Mouse (Mus musculus): ENCODE results near the gene Asb16.
"Not testable (repeated sequence)": the region's sequence is repeated elsewhere in the genome, so short reads cannot be mapped to it uniquely, and the experiment has no call there.

Gene Asb16

GRCm38 (mm10) chr11:102241874-102242273, 26.7 kb upstream of the Asb16 start:
- no peak for DNase-seq (ENCODE audit: inconsistent ontology term)

DNA sequence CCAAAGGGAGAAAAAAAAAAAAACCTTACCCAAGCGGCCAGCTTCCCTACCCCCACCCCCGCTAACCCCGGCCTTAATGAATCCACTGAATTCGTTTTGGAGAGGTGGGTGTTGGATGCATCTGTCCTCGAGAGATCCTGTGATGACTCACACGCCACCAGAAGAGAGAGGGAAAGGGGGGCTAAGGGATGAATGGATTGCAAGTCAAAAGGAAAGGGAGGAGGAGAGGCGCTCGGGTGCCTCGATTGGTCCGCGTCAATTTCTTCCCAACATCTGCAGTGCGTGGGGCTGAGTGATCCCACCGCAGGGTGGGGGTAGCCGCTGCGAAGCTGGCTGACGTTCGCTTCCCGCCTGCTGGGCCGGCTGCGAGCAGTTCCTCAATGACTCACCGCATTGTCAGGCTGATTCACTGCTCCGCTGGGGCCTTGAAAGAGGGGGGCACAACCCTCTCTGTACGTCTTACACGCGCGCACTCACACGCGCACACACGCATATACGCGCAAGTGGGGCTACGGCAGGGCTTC, 23.6 kb upstream of the Asb16 start:
- DNase-seq (ENCODE audit: inconsistent ontology term) = peak; percentile 93

- DNase-seq (ENCODE audit: inconsistent ontology term) = no peak
These were observed 22.8 kb upstream of the Asb16 start for GRCm38 (mm10) chr11:102245581-102246272.

- no peak for DNase-seq (ENCODE audit: inconsistent ontology term)
These were observed 22.3 kb upstream of the Asb16 start for GRCm38 (mm10) chr11:102246273-102246635.

GRCm38 (mm10) chr11:102246871-102247270, 21.7 kb upstream of the Asb16 start:
- no peak for DNase-seq (ENCODE audit: inconsistent ontology term)

GRCm38 (mm10) chr11:102248630-102249230, 19.8 kb upstream of the Asb16 start, which contains the start of gene BC030867:
Gene BC030867 (plus strand): TSS chr11:102248882.
- peak; percentile 91 for DNase-seq (ENCODE audit: inconsistent ontology term)

GRCm38 (mm10) chr11:102249351-102250090, 19.0 kb upstream of the Asb16 start:
- DNase-seq (ENCODE audit: inconsistent ontology term) = no peak

DNA sequence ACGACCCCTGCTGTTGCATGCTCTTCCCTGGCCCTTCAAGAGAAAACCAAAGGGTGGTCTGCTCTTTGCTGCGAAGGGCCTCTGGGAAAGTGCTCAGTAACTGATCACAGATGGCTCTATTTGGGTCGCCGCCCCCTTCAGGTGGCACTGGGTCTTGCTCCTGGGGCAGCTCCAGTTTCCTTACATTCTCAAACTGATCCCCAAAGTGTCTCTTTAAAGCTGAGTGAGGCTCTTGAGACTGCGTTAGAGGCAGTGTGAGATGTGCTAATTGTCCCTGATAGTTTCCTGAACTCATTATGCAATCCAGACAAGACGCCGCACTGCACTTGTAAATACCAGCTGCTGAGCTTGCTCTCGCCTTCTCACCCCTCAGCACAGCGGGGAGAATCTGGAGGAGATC, 11.0 kb upstream of the Asb16 start:
- peak; percentile 36 for DNase-seq (ENCODE audit: inconsistent ontology term)

- no peak for DNase-seq (ENCODE audit: inconsistent ontology term)
These were observed 10.4 kb upstream of the Asb16 start for GRCm38 (mm10) chr11:102258095-102258494.

DNA sequence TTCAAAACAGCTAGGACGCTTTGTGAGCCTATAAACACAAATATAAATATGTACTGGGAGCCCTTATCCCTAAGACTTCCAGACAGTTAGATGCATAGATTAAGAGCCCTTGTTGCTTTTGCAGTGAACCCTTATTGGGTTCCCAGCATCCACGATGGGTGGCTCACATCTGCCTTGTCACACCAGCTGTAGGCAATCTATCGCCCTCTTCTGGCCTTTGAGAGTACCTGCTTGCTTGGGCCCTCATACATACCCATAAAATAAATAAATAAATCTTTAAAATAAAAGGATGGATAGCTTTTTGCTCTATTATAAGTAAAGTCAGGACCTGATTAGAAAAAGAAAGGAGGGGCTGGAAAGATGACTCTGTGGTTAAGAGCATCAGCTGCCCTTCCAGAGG, 10.0 kb upstream of the Asb16 start:
- DNase-seq (ENCODE audit: inconsistent ontology term) = no peak

DNA sequence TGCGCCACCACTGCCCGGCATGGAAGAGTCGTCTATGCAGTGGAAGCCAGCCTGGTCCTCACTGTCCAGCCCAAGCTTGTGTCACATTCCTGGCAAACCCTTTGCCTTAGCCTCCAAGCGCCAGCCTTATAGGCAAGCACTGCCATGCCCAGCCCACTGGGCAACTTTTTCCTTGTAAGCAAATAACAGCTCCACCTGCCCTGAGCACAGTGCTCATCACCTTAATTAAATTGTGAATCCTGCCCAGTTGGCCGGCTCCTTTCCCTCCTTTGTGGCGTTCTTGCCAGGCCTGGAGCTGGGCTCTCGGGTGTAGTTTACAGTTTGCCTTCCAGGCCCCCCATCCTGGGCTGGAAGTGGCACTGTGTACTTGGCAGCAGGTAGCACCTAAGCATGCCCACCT, 5.3 kb upstream of the Asb16 start:
- DNase-seq (ENCODE audit: inconsistent ontology term) = no peak

GRCm38 (mm10) chr11:102265816-102266215, 2.7 kb upstream of the Asb16 start:
- DNase-seq (ENCODE audit: inconsistent ontology term) = no peak

- peak; percentile 38 for DNase-seq (ENCODE audit: inconsistent ontology term)
These were observed 1.8 kb upstream of the Asb16 start for GRCm38 (mm10) chr11:102266631-102267355.

DNA sequence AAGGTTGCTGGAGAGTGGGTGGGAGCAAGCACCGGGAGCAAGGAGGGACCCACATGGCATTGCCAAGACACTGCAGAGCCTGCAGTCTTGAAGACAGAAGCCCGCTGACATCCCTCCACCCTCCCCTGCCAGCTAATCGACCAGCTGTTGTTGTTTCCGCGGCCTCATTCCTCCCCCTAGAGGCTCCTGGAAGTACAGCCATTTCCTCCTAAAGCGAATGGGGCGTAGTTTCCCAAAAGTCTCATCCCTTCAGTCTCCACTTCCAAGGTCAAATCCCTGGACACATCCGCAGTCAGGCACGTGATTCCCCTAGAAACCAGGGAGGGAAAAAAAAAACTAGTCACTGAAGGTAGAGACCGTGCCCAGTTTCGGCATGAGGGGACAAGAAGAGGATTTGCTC, 1.1 kb upstream of the Asb16 start:
- peak; percentile 64 for DNase-seq (ENCODE audit: inconsistent ontology term)

DNA sequence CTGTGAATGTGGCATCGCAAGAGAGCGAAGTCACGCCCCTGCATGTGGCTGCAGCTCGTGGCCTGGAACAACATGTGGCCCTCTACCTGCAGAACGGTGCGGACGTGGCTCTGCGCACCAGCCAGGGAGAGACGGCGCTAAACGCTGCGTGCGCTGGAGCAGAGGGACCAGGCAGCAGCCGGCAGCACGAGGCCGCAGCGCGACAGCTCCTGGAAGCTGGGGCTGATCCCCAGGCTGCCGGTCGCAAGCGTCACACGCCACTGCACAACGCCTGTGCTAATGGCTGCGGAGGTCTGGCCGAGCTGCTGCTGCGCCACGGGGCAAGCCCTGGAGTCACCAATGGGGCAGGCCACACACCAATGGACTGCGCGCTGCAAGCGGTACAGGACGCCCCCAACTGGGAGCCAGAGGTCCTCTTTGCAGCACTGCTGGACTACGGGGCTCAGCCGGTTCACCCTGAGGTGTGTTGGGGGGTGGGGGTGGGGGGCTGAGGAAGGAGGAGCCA, 7.9 kb downstream of the Asb16 start:
- peak; percentile 51 for DNase-seq (ENCODE audit: inconsistent ontology term)

DNA sequence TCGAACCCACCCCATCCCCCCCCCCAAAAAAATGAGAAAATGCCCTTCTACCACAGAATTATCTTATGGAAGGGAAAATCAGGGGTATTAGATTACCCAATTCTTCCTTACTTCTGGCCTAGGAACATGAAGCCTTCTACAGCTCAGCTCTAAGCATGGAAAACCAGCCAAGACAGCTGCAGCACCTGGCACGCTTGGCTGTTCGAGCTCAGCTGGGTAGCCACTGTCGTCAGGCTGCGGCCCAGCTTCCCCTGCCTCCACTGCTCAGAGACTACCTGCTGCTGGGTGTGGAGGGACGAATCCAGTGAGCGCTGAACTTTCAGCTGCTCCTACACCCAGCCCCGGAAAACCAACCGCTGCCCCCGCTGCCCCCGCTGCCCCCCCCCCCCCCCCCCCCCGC, 9.2 kb downstream of the Asb16 start:
- no peak for DNase-seq (ENCODE audit: inconsistent ontology term)

GRCm38 (mm10) chr11:102279595-102279994, 11.1 kb downstream of the Asb16 start:
- DNase-seq (ENCODE audit: inconsistent ontology term) = no peak

GRCm38 (mm10) chr11:102280267-102280666, 11.7 kb downstream of the Asb16 start:
- DNase-seq (ENCODE audit: inconsistent ontology term) = not testable (repeated sequence)

- no peak for DNase-seq (ENCODE audit: inconsistent ontology term)
These were observed 15.4 kb downstream of the Asb16 start for GRCm38 (mm10) chr11:102283922-102284321.

DNA sequence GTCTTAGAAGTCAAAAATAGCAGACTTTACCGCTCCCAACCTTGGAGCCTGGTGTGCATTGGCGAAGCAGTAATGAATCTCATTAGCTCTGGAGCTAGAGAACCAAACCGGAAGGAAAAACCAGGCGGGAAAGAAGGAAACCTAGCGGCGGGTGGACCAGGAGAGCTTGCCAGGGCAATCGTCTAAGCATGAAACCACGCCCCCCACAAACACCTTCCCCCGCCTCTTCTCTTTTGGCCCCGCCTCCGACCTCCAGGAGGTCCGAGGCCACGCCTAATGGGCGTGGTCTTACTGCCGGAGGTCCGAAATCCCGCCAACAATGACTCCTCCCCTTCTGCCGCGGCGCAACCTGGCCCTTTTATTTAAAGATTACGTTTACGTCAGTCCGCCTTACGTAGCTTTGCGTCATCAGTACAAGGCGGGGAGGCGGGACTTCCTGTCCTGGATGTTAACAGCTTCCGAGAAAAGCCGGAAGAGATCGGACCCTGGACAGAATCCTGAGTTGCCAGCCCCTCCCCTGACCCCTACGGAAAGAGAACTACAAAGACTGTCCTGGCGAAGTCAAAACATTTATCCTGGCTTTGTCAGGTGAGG, 16.1 kb downstream of the Asb16 start, which contains the start of gene Tmub2:
Tmub2 (plus strand) TSS at position 431 of the 594 bp plus-strand sequence.
- peak; percentile 98 for DNase-seq (ENCODE audit: inconsistent ontology term)
